Mouse (Mus musculus): ENCODE measurements around the gene Crtac1.

The Crtac1 gene

GRCm38 (mm10) chr19:42431485-42432190 lies at the start of gene Crtac1:
Gene Crtac1, minus strand, starts transcription at chr19:42431783.
- no peak for DNase-seq (ENCODE audit: low spot score in 2 of 2)

- no peak for DNase-seq (ENCODE audit: low spot score in 2 of 2)
Observed at GRCm38 (mm10) chr19:42478303-42478702, 46.7 kb upstream of the Crtac1 start.

- DNase-seq (ENCODE audit: low spot score in 2 of 2), result no peak
Observed at GRCm38 (mm10) chr19:42477769-42478168, 46.2 kb upstream of the Crtac1 start.

- no peak for DNase-seq (ENCODE audit: low spot score in 2 of 2)
Observed at GRCm38 (mm10) chr19:42472831-42473230, 41.2 kb upstream of the Crtac1 start.

- DNase-seq (ENCODE audit: low spot score in 2 of 2), result no peak
Observed at GRCm38 (mm10) chr19:42471571-42471970, 40.0 kb upstream of the Crtac1 start.

GRCm38 (mm10) chr19:42461851-42462250 lies 30.3 kb upstream of the Crtac1 start:
- no peak for DNase-seq (ENCODE audit: low spot score in 2 of 2)

GRCm38 (mm10) chr19:42461353-42461752 lies 29.8 kb upstream of the Crtac1 start:
- no peak for DNase-seq (ENCODE audit: low spot score in 2 of 2)

GRCm38 (mm10) chr19:42459512-42459911 lies 27.9 kb upstream of the Crtac1 start:
- DNase-seq (ENCODE audit: low spot score in 2 of 2), result no peak

GRCm38 (mm10) chr19:42454481-42455236 lies 23.1 kb upstream of the Crtac1 start:
- no peak for DNase-seq (ENCODE audit: low spot score in 2 of 2)

GRCm38 (mm10) chr19:42454006-42454405 lies 22.4 kb upstream of the Crtac1 start:
- no peak for DNase-seq (ENCODE audit: low spot score in 2 of 2)

GRCm38 (mm10) chr19:42452539-42452938 lies 21.0 kb upstream of the Crtac1 start:
- no peak for DNase-seq (ENCODE audit: low spot score in 2 of 2)

- no peak for DNase-seq (ENCODE audit: low spot score in 2 of 2)
Observed at GRCm38 (mm10) chr19:42448539-42448938, 17.0 kb upstream of the Crtac1 start.

- no peak for DNase-seq (ENCODE audit: low spot score in 2 of 2)
Observed at GRCm38 (mm10) chr19:42443887-42444409, 12.4 kb upstream of the Crtac1 start.

GRCm38 (mm10) chr19:42443266-42443665 lies 11.7 kb upstream of the Crtac1 start:
- DNase-seq (ENCODE audit: low spot score in 2 of 2), result no peak

GRCm38 (mm10) chr19:42442246-42443197 lies 10.9 kb upstream of the Crtac1 start:
- DNase-seq (ENCODE audit: low spot score in 2 of 2), result no peak

- DNase-seq (ENCODE audit: low spot score in 2 of 2), result no peak
Observed at GRCm38 (mm10) chr19:42440089-42440488, 8.5 kb upstream of the Crtac1 start.

- DNase-seq (ENCODE audit: low spot score in 2 of 2), result no peak
Observed at GRCm38 (mm10) chr19:42439353-42439752, 7.8 kb upstream of the Crtac1 start.

GRCm38 (mm10) chr19:42435621-42436020 lies 4.0 kb upstream of the Crtac1 start:
- no peak for DNase-seq (ENCODE audit: low spot score in 2 of 2)

- no peak for DNase-seq (ENCODE audit: low spot score in 2 of 2)
Observed at GRCm38 (mm10) chr19:42432761-42433160, 1.2 kb upstream of the Crtac1 start.

GRCm38 (mm10) chr19:42432191-42432590 lies 608 bp upstream of the Crtac1 start:
- peak; percentile 37 to 41 for DNase-seq (ENCODE audit: low spot score in 2 of 2)

- DNase-seq (ENCODE audit: low spot score in 2 of 2), result no peak
Observed at GRCm38 (mm10) chr19:42430981-42431380, 602 bp downstream of the Crtac1 start.

GRCm38 (mm10) chr19:42429410-42429809 lies 2.2 kb downstream of the Crtac1 start:
- no peak for DNase-seq (ENCODE audit: low spot score in 2 of 2)

All from urinary bladder, adult 18-20 months (tissue).